Mouse (Mus musculus) embryonic facial prominence, embryonic 14.5 days (tissue): ENCODE measurements around the gene Ptprb. TPM values are rescaled to one million over a fixed set of nuclear protein-coding genes. Genes with fewer than 3 reads are reported as not detected.

Source experiments
- ATAC-seq: fragments of 200-750 bp; cut with Nextera tagmentation; 2 replicates; pipeline ENCODE4 v1.8.0; 2017; ENCODE audit warnings: low read depth, moderate number of reproducible peaks, moderate TSS enrichment
- DNase-seq: peaks from one replicate; pipeline ENCODE4 v3.0.0-alpha.2; 2015; ENCODE audit warnings: low spot score
- H3K27ac ChIP-seq: fragments of 300-500 bp; sonication (generic); replicated peaks from 2 replicates; pipeline ENCODE4 v1.5.1; 2014; ENCODE audit warnings: low read depth, mild to moderate bottlenecking, low read length, moderate library complexity
- H3K27me3 ChIP-seq: fragments of 300-500 bp; sonication (generic); replicated peaks from 2 replicates; pipeline ENCODE4 v1.6.1; 2014; ENCODE audit warnings: low read length; ENCODE audit not compliant: control insufficient read depth, insufficient read depth
- H3K36me3 ChIP-seq: fragments of 300-500 bp; sonication (generic); 2 replicates; pipeline ENCODE4 v1.6.1; 2014; ENCODE audit warnings: low read length, mixed read lengths; ENCODE audit not compliant: control insufficient read depth, insufficient read depth
- H3K4me1 ChIP-seq: fragments of 300-500 bp; sonication (generic); 2 replicates; pipeline ENCODE4 v1.6.1; 2014; ENCODE audit warnings: antibody characterized with exemption, low read length; ENCODE audit not compliant: control insufficient read depth, insufficient read depth
- H3K4me2 ChIP-seq: fragments of 300-500 bp; sonication (generic); 2 replicates; pipeline ENCODE4 v1.6.1; 2014; ENCODE audit warnings: low read depth, mild to moderate bottlenecking, low read length, moderate library complexity, mixed read lengths
- H3K4me3 ChIP-seq: fragments of 300-500 bp; sonication (generic); 2 replicates; pipeline ENCODE4 v1.5.1; 2014; ENCODE audit warnings: low read depth, mild to moderate bottlenecking, low read length
- H3K9ac ChIP-seq: fragments of 300-500 bp; sonication (generic); 2 replicates; pipeline ENCODE4 v1.6.1; 2014; ENCODE audit warnings: low read depth, mild to moderate bottlenecking, low read length, moderate library complexity, mixed read lengths
- H3K9me3 ChIP-seq: fragments of 300-500 bp; sonication (generic); 2 replicates; pipeline ENCODE4 v1.6.1; 2016; ENCODE audit warnings: low read length; ENCODE audit not compliant: control insufficient read depth
- WGBS: fragments of 180-500 bp; shearing (Covaris S2); extraction: QIAGEN DNeasy Blood & Tissue Kit; methylation state at CpG from one replicate; pipeline ENCODE4 v1.1.7; 2014; 5-methylcytosine and 5-hydroxymethylcytosine counted together
- polyA plus RNA-seq: library from polyadenylated mRNA; unstranded; fragments of >200 nt; fragmentation: Nextera tagmentation; extraction: Ambion mirVana; gene quantifications from 2 replicates; pipeline ENCODE4 v1.2.1, GENCODE M21; 2014

The Ptprb gene
- polyA plus RNA-seq, 1 experiment from 2014 or later = 3.8 TPM

DNA sequence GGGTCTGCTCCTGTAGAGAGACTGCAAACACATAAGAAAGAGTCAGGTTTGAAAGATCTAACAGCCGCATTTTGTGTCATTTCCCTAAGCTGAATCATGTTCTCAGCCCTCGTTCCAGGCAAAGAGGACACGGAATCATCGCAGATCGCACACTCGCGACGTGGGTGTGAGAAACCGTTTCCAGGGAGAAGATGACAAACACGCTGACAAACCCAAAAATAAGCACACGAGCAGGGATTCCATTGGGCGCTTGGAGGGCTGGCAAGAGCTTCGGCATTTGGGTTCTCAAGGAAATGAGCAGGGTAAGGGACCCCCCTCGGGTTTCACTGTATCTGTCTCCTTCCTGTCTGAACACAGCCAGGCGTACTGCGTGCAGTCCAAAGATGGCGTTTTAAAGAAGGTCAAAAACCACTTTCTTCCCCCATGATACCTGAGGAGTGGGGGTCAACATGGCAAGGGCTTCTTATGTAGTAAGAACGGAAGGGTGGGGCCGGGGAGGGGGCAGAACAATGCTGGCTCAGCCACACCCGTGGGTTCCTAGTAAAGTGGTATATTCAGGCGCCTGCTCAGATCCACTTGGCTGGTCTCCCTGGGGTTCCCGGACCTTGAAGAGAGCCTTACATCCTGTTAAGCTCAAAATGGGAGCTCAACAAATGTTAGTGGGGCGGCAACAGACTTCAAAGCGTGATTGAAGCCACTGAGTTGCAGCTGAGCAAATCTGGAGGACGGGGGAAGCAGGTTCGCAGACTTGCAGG, 152.9 kb downstream of the Ptprb start:
- Histone ChIP-seq H3K4me1 (no peaks in the 10 kb centered on the region), H3K9ac (no peak overlapping the region), H3K27me3 (no peaks in the 10 kb centered on the region), H3K4me2 (no peak overlapping the region), H3K4me3 (no peak overlapping the region), H3K27ac (no peak overlapping the region), H3K36me3 (no peaks in the 10 kb centered on the region), H3K9me3 (0 out of 2 replicates have a peak, but pooled peaks cover 11% of the 10 kb centered on the region)
- ATAC-seq (no peak), DNase-seq (no peak)
- WGBS = 95% methylated on average over 26 of the region's 26 CpGs

DNA sequence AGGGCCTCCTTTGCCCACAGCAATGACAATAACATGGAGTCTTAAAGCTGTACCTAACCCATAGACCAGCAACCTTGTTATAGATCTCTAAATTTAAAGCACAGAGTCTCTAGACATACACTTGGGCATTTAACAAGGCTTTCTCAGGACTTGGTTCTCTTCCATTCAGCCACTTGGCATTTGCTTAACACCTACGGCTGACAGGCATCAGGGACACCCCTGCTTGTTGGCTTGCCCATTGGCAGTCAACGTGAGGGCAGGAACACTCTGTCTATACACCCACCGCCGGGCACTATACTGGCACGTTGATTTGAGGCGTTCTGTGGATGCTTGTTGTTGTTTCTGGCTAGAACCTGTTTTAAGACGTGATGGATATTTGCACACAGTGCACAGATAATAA, 157.1 kb downstream of the Ptprb start:
- Histone ChIP-seq H3K4me3 (no peak overlapping the region), H3K36me3 (no peaks in the 10 kb centered on the region), H3K4me1 (no peaks in the 10 kb centered on the region), H3K9me3 (0 out of 2 replicates have a peak, but pooled peaks cover 11% of the 10 kb centered on the region), H3K9ac (no peak overlapping the region), H3K27me3 (no peaks in the 10 kb centered on the region), H3K4me2 (no peak overlapping the region), H3K27ac (no peak overlapping the region)
- 86% methylated on average over 7 of the region's 7 CpGs for WGBS
- no peak for ATAC-seq
- DNase-seq = no peak

DNA sequence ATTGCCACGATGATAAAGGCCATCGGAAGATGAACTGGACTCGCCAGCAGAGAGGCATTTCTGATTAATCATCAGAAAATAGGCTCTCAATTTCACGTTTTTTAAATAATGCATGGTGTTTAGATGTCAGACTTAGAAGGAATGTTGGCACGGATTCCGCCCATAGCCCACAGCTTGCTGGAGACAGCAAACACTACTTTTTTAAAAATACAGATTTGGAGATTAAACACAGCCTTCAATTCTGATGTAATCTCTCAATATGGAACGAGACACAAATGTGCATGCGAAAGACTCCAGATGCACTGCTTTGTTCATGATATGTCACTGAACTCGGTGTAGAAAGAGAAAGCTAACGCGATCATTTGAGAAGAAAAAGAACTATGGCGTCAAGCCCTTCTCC, 160.1 kb downstream of the Ptprb start:
- H3K9me3 ChIP-seq = 0 out of 2 replicates have a peak, but pooled peaks cover 7% of the 10 kb centered on the region
- H3K4me3 ChIP-seq = no peak overlapping the region
- no peaks in the 10 kb centered on the region for H3K27me3 ChIP-seq
- no peak overlapping the region for H3K27ac ChIP-seq
- DNase-seq (peak; percentile 57), ATAC-seq (no peak)
- no peak overlapping the region for H3K9ac ChIP-seq
- H3K4me2 ChIP-seq = no peak overlapping the region
- no peaks in the 10 kb centered on the region for H3K4me1 ChIP-seq
- WGBS = 65% methylated on average over 12 of the region's 12 CpGs
- peaks cover 8% of the 10 kb centered on the region; the same call in 1 of the 2 replicates for H3K36me3 ChIP-seq

Other genes starting within 250 kb of the Ptprb start
- not detected in 2 replicates for gene 4933416C03Rik, start 161.6 kb upstream of the Ptprb start, polyA plus RNA-seq
- 9.1 and 9.3 TPM in 2 replicates for gene Kcnmb4, start 198.4 kb downstream of the Ptprb start, polyA plus RNA-seq